Mouse (Mus musculus): ENCODE data around the gene Pck1.
A peak's percentile ranks its signal among the peaks of the same experiment; 100 is the strongest.
"Not testable (repeated sequence)": the region's sequence is repeated elsewhere in the genome, so short reads cannot be mapped to it uniquely, and the experiment has no call there.

The Pck1 gene

DNA sequence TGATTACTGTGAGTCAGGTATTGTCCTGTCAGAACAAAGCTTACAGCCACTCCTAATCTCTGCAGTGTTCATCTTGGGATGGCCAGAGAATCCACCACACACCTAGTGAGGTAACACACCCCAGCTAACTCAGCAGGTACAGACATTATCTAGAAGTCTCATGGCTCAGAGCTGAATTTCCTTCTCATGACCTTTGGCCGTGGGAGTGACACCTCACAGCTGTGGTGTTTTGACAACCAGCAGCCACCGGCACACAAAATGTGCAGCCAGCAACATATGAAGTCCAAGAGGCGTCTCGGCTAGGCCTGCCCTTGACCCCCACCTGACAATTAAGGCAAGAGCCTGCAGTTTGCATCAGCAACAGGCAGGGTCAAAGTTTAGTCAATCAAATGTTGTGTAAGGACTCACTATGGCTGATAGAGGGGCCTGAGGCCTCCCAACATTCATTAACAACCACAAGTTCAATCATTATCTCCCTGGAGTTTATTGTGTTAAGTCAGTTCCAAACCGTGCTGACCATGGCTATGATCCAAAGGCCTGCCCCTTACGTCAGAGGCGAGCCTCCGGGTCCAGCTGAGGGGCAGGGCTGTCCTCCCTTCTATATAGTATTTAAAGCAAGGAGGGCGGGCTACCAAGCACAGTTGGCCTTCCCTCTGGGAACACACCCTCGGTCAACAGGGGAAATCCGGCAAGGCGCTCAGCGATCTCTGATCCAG lies at the start of gene Pck1:
Gene Pck1, plus strand, starts transcription at position 613 of the 716 bp plus-strand sequence.
- Histone ChIP-seq H3K36me3 (ENCODE audit: control insufficient read depth, insufficient read depth, low read length, poor library complexity, severe bottlenecking) (no peaks in the 10 kb centered on the region), H3K27me3 (ENCODE audit: control insufficient read depth, insufficient read depth, low read length, poor library complexity, severe bottlenecking) (no peaks in the 10 kb centered on the region)
- no peak for DNase-seq (ENCODE audit: low read depth, low spot score)

DNA sequence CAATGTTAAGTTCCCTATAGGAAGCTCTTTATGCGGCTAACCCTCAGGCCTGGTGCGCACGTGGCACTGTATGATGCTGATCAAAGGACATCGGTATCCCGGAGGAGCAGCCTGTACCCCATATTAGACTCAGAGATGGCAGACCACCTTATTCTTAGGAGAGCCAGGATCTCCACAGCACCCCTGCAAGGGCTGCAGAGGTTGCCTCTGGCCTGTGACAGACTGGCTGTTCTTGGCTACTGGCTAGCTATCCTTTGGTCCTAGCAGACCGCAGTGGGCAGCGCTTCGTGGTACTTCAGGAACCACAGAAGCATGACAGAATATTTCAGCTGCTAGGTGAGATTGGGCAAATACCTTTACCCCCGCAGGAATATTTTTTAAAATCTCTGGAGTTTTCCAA lies 46.4 kb upstream of the Pck1 start:
- Histone ChIP-seq H3K27me3 (ENCODE audit: control insufficient read depth, insufficient read depth, low read length, poor library complexity, severe bottlenecking) (no peaks in the 10 kb centered on the region), H3K36me3 (ENCODE audit: control insufficient read depth, insufficient read depth, low read length, poor library complexity, severe bottlenecking) (no peaks in the 10 kb centered on the region)
- DNase-seq (ENCODE audit: low read depth, low spot score), result no peak

GRCm38 (mm10) chr2:173106889-173107785 lies 45.7 kb upstream of the Pck1 start:
- Histone ChIP-seq H3K27me3 (ENCODE audit: control insufficient read depth, insufficient read depth, low read length, poor library complexity, severe bottlenecking) (no peaks in the 10 kb centered on the region), H3K36me3 (ENCODE audit: control insufficient read depth, insufficient read depth, low read length, poor library complexity, severe bottlenecking) (no peaks in the 10 kb centered on the region)
- DNase-seq (ENCODE audit: low read depth, low spot score), result peak; percentile 75

- H3K27me3 ChIP-seq (ENCODE audit: control insufficient read depth, insufficient read depth, low read length, poor library complexity, severe bottlenecking), result no peaks in the 10 kb centered on the region
- no peak for DNase-seq (ENCODE audit: low read depth, low spot score)
- H3K36me3 ChIP-seq (ENCODE audit: control insufficient read depth, insufficient read depth, low read length, poor library complexity, severe bottlenecking), result no peaks in the 10 kb centered on the region
These were observed 44.2 kb upstream of the Pck1 start for GRCm38 (mm10) chr2:173108509-173109190.

GRCm38 (mm10) chr2:173109510-173109909 lies 43.3 kb upstream of the Pck1 start:
- Histone ChIP-seq H3K36me3 (ENCODE audit: control insufficient read depth, insufficient read depth, low read length, poor library complexity, severe bottlenecking) (no peaks in the 10 kb centered on the region), H3K27me3 (ENCODE audit: control insufficient read depth, insufficient read depth, low read length, poor library complexity, severe bottlenecking) (no peaks in the 10 kb centered on the region)
- no peak for DNase-seq (ENCODE audit: low read depth, low spot score)

DNA sequence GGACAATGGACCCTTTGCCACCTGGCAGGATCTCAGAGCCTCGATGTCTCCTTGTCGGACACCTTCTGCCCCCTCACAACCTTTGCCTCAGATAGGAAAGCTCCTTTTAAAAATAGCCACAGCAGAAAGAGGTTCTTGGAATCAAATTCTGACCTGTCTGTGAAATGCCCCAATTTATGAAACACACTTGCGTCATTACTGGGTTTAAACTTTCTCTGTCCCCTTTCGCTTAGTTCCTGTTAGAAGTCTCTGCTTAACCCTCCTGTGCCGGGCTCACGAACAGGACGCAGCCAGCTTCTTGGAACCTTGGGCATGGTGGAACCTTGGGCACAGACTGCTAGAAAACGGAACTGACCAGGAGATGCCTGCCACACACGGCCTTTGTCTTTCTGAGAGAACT lies 42.3 kb upstream of the Pck1 start:
- H3K36me3 ChIP-seq (ENCODE audit: control insufficient read depth, insufficient read depth, low read length, poor library complexity, severe bottlenecking), result no peaks in the 10 kb centered on the region

DNA sequence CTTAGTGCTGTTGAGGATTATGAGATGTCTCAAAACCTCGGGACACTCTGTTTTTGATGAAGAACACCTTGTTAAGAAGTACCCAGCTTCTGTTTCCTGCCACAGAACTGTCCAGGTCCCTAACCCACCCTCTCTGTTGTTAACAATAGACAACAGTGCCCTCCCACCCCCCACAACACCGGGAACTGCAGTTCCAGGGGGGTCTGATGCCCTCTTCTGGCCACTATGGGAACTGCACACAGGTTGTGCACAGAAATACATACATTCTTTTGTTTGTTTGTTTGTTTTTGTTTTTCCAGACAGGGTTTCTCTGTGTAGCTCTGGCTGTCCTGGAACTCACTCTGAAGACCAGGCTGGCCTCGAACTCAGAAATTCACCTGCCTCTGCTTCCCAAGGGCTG lies 39.1 kb upstream of the Pck1 start:
- H3K36me3 ChIP-seq (ENCODE audit: control insufficient read depth, insufficient read depth, low read length, poor library complexity, severe bottlenecking); H3K27me3 ChIP-seq (ENCODE audit: control insufficient read depth, insufficient read depth, low read length, poor library complexity, severe bottlenecking); DNase-seq (ENCODE audit: low read depth, low spot score): not testable (repeated sequence)

More for the DNA sequence above, 42.3 kb upstream of the Pck1 start:
- DNase-seq (ENCODE audit: low read depth, low spot score), result no peak
- no peaks in the 10 kb centered on the region for H3K27me3 ChIP-seq (ENCODE audit: control insufficient read depth, insufficient read depth, low read length, poor library complexity, severe bottlenecking)

GRCm38 (mm10) chr2:173119023-173119944 lies 33.6 kb upstream of the Pck1 start, which contains the start of gene Ctcfl:
TSS of gene Ctcfl (minus strand) at chr2:173119525.
- DNase-seq (ENCODE audit: low read depth, low spot score), result no peak
- no peaks in the 10 kb centered on the region for H3K27me3 ChIP-seq (ENCODE audit: control insufficient read depth, insufficient read depth, low read length, poor library complexity, severe bottlenecking)
- H3K36me3 ChIP-seq (ENCODE audit: control insufficient read depth, insufficient read depth, low read length, poor library complexity, severe bottlenecking), result no peaks in the 10 kb centered on the region

DNA sequence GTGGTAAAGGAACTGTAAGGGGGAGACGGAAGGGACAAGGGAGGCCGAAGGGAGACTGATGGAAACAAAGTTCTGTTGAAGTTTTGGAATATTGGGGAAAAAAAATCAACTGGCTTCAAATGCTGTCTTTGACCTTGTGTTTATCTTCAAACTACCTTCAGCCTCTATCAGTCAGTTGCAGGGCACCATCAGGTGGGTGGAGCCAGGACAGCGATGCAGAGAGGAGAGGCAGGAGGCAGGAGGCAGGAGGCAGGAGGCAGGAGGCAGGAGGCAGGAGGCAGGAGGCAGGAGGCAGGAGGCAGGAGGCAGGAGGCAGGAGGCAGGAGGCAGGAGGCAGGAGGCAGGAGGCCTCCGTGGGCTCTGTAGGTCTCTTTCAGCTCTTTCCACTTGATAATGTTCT lies 32.7 kb upstream of the Pck1 start:
- DNase-seq (ENCODE audit: low read depth, low spot score); H3K36me3 ChIP-seq (ENCODE audit: control insufficient read depth, insufficient read depth, low read length, poor library complexity, severe bottlenecking): not testable (repeated sequence)

GRCm38 (mm10) chr2:173124022-173124735 lies 28.7 kb upstream of the Pck1 start:
- no peak for DNase-seq (ENCODE audit: low read depth, low spot score)
- H3K36me3 ChIP-seq (ENCODE audit: control insufficient read depth, insufficient read depth, low read length, poor library complexity, severe bottlenecking), result no peaks in the 10 kb centered on the region
- H3K27me3 ChIP-seq (ENCODE audit: control insufficient read depth, insufficient read depth, low read length, poor library complexity, severe bottlenecking), result no peaks in the 10 kb centered on the region; the same call in 1 of the 2 replicates

More for the DNA sequence above, 32.7 kb upstream of the Pck1 start:
- H3K27me3 ChIP-seq (ENCODE audit: control insufficient read depth, insufficient read depth, low read length, poor library complexity, severe bottlenecking), result not testable (repeated sequence)

- Histone ChIP-seq H3K36me3 (ENCODE audit: control insufficient read depth, insufficient read depth, low read length, poor library complexity, severe bottlenecking) (no peaks in the 10 kb centered on the region), H3K27me3 (ENCODE audit: control insufficient read depth, insufficient read depth, low read length, poor library complexity, severe bottlenecking) (no peaks in the 10 kb centered on the region; the same call in 1 of the 2 replicates)
- no peak for DNase-seq (ENCODE audit: low read depth, low spot score)
These were observed 26.5 kb upstream of the Pck1 start for GRCm38 (mm10) chr2:173126386-173126785.

DNA sequence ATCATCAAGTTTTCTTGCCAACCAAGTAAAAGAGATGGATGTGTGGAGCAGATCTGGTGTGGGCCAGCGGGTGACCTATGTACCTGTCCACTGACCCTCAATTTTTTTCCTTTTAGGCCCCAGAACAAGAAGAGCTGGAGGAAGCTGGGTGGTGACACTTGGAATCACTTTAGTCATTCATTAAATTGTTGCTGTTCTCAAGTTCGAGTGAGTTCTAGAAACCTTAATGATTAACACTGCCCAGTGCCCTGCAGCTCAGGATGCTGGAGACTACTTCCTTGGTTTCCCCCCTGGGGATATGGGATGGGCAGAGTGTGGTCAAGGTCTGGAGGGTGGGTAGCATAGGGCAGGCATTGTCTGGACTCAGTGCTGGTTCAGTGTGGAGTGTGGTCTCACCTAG lies 23.7 kb upstream of the Pck1 start:
- no peak for DNase-seq (ENCODE audit: low read depth, low spot score)
- H3K27me3 ChIP-seq (ENCODE audit: control insufficient read depth, insufficient read depth, low read length, poor library complexity, severe bottlenecking), result no peaks in the 10 kb centered on the region; the same call in 1 of the 2 replicates

DNA sequence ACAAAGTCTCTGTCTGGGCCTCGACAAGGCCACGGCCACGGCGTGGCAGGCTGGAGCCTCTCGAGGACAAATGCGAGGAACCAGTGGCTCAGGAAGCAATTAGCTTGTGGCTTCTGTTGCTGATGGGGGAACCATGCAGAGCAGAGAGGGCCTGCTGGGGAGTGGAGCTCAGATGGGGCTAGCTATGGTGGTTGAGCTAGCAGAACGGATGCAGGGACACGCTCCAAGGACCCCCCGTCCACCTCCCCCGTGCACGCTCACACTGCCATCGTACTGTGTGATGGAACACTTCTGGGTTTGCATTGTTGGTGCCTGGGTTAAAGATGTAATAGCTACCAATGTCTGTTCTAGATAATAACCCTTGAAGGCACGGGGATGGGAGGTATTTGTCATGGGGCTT lies 20.6 kb upstream of the Pck1 start:
- no peak for DNase-seq (ENCODE audit: low read depth, low spot score)
- Histone ChIP-seq H3K27me3 (ENCODE audit: control insufficient read depth, insufficient read depth, low read length, poor library complexity, severe bottlenecking) (no peaks in the 10 kb centered on the region; the same call in 1 of the 2 replicates), H3K36me3 (ENCODE audit: control insufficient read depth, insufficient read depth, low read length, poor library complexity, severe bottlenecking) (no peaks in the 10 kb centered on the region)

More for the DNA sequence above, 23.7 kb upstream of the Pck1 start:
- H3K36me3 ChIP-seq (ENCODE audit: control insufficient read depth, insufficient read depth, low read length, poor library complexity, severe bottlenecking), result no peaks in the 10 kb centered on the region
